20 mouse cellular contexts compared by ENCODE assay signal in genomic region chr13:26061322-26061721, GRCm38 (mm10).
DNase-seq lines count a peak whose midpoint lies in the region; ATAC-seq and TF ChIP-seq lines count a peak whose summit lies in the region.
"Had no signal": no experiment of that assay in that cellular context is flagged by ENCODE, and none has a peak within 500 bp of the region (broad histone marks: within the 10 kb centered on the region; RNA-seq: fewer than 3 reads in every experiment).

No protein-coding gene starts in this region.

- 11% methylated on average over 2 of the region's 2 CpGs for WGBS in kidney, embryonic 14.5 days
- WGBS in midbrain, embryonic 11.5 days = 28% methylated on average over 2 of the region's 2 CpGs
- WGBS in midbrain, postnatal 0 days = 24% methylated on average over 2 of the region's 2 CpGs
- WGBS in neural tube, embryonic 14.5 days = 28% methylated on average over 2 of the region's 2 CpGs

- no peaks in the 10 kb centered on the region for H3K27me3 ChIP-seq in kidney, embryonic 14.5 days (ENCODE audit: control insufficient read depth, insufficient read depth, low read length)
- no peaks in the 10 kb centered on the region for H3K27me3 ChIP-seq in midbrain, embryonic 11.5 days (ENCODE audit: control insufficient read depth, insufficient read depth, low read length)
- H3K27me3 ChIP-seq in midbrain, postnatal 0 days (ENCODE audit: insufficient read depth, low read length) = no peaks in the 10 kb centered on the region
- no peaks in the 10 kb centered on the region for H3K27me3 ChIP-seq in neural tube, embryonic 14.5 days (ENCODE audit: control insufficient read depth, insufficient read depth, low read length)
- H3K27me3 ChIP-seq: embryonic facial prominence, embryonic 12.5 days; intestine, embryonic 15.5 days; limb, embryonic 12.5 days had no signal

- no peaks in the 10 kb centered on the region for H3K4me1 ChIP-seq in kidney, embryonic 14.5 days (ENCODE audit: control insufficient read depth, insufficient read depth, low read length)
- peaks cover 6% of the 10 kb centered on the region for H3K4me1 ChIP-seq in midbrain, embryonic 11.5 days (ENCODE audit: control insufficient read depth, insufficient read depth, low read length)
- no peaks in the 10 kb centered on the region for H3K4me1 ChIP-seq in midbrain, postnatal 0 days (ENCODE audit: insufficient read depth, low read length)
- H3K4me1 ChIP-seq in neural tube, embryonic 14.5 days (ENCODE audit: control insufficient read depth, insufficient read depth, low read length) = no peaks in the 10 kb centered on the region
- H3K4me1 ChIP-seq: embryonic facial prominence, embryonic 12.5 days; heart, embryonic 10.5 days; intestine, embryonic 15.5 days had no signal

- H3K27ac ChIP-seq in kidney, embryonic 14.5 days (ENCODE audit: low read depth, low read length) = no peak overlapping the region
- no peak overlapping the region for H3K27ac ChIP-seq in midbrain, embryonic 11.5 days (ENCODE audit: low read depth, low read length)
- no peak overlapping the region for H3K27ac ChIP-seq in midbrain, postnatal 0 days (ENCODE audit: low read depth, low read length)
- no peak overlapping the region for H3K27ac ChIP-seq in neural tube, embryonic 14.5 days (ENCODE audit: low read depth, low read length)
- H3K27ac ChIP-seq: embryonic facial prominence, embryonic 12.5 days; heart, embryonic 10.5 days; intestine, embryonic 15.5 days; limb, embryonic 12.5 days had no signal

- peak; percentile 20 for DNase-seq in embryo, embryonic 10.5 days (ENCODE audit: low spot score)
- no peak for DNase-seq in embryo, embryonic 9.5 days (ENCODE audit: extremely low spot score)
- DNase-seq in kidney, adult 11 months = no peak
- DNase-seq in midbrain, embryonic 11.5 days (ENCODE audit: low spot score, missing footprints) = peak; percentile 88
- no peak for DNase-seq in midbrain, postnatal 0 days (ENCODE audit: low spot score)
- no peak for DNase-seq in adrenal gland, adult 8-10 months
- DNase-seq: adrenal gland, postnatal 14 days; cerebellum, adult 8-10 months; gastrocnemius, postnatal 10 days; liver, postnatal 0 days; lung, postnatal 10 days; thymus, postnatal 14 days had no signal

- no peak overlapping the region for H3K4me3 ChIP-seq in kidney, embryonic 14.5 days (ENCODE audit: low read length)
- no peak overlapping the region for H3K4me3 ChIP-seq in midbrain, embryonic 11.5 days (ENCODE audit: low read depth, low read length)
- H3K4me3 ChIP-seq in midbrain, postnatal 0 days (ENCODE audit: low read depth, low read length) = no peak overlapping the region
- H3K4me3 ChIP-seq in neural tube, embryonic 14.5 days (ENCODE audit: low read depth, low read length) = no peak overlapping the region
- H3K4me3 ChIP-seq: embryonic facial prominence, embryonic 12.5 days; heart, embryonic 10.5 days; intestine, embryonic 15.5 days; limb, embryonic 12.5 days had no signal

- H3K36me3 ChIP-seq in kidney, embryonic 14.5 days (ENCODE audit: control insufficient read depth, insufficient read depth, low read length) = no peaks in the 10 kb centered on the region
- H3K36me3 ChIP-seq in midbrain, embryonic 11.5 days (ENCODE audit: control insufficient read depth, insufficient read depth, low read length) = no peaks in the 10 kb centered on the region
- no peaks in the 10 kb centered on the region for H3K36me3 ChIP-seq in midbrain, postnatal 0 days (ENCODE audit: insufficient read depth, low read length)
- H3K36me3 ChIP-seq in neural tube, embryonic 14.5 days (ENCODE audit: control insufficient read depth, insufficient read depth, low read length) = no peaks in the 10 kb centered on the region
- H3K36me3 ChIP-seq: embryonic facial prominence, embryonic 12.5 days; heart, embryonic 10.5 days; intestine, embryonic 15.5 days; limb, embryonic 12.5 days had no signal

- peak; percentile 81 for ATAC-seq in kidney, embryonic 14.5 days (ENCODE audit: low FRiP score, low TSS enrichment)
- ATAC-seq in midbrain, embryonic 11.5 days (ENCODE audit: low FRiP score) = peak; percentile 79
- ATAC-seq in midbrain, postnatal 0 days (ENCODE audit: low FRiP score) = no peak
- ATAC-seq in neural tube, embryonic 14.5 days (ENCODE audit: low read depth) = peak; percentile 71
- ATAC-seq: forebrain, embryonic 16.5 days; intestine, embryonic 15.5 days; liver, postnatal 0 days had no signal

- no peaks in the 10 kb centered on the region for H3K9me3 ChIP-seq in kidney, embryonic 14.5 days (ENCODE audit: control insufficient read depth, low read length)
- no peaks in the 10 kb centered on the region for H3K9me3 ChIP-seq in midbrain, embryonic 11.5 days (ENCODE audit: control insufficient read depth, low read length)
- H3K9me3 ChIP-seq in midbrain, postnatal 0 days (ENCODE audit: low read length) = no peaks in the 10 kb centered on the region
- no peaks in the 10 kb centered on the region for H3K9me3 ChIP-seq in neural tube, embryonic 14.5 days (ENCODE audit: control insufficient read depth, low read length)
- H3K9me3 ChIP-seq: embryonic facial prominence, embryonic 12.5 days; heart, embryonic 10.5 days; intestine, embryonic 15.5 days; limb, embryonic 12.5 days had no signal

- no peak overlapping the region for H3K4me2 ChIP-seq in kidney, embryonic 14.5 days (replicated peaks; ENCODE audit: low read depth, low read length)
- H3K4me2 ChIP-seq in midbrain, embryonic 11.5 days = no peak overlapping the region
- H3K4me2 ChIP-seq in midbrain, postnatal 0 days (ENCODE audit: low read depth, low read length, poor library complexity, severe bottlenecking) = no peak overlapping the region
- no peak overlapping the region for H3K4me2 ChIP-seq in neural tube, embryonic 14.5 days (ENCODE audit: low read depth, low read length)
- H3K4me2 ChIP-seq: embryonic facial prominence, embryonic 12.5 days; intestine, embryonic 15.5 days; limb, embryonic 12.5 days; liver, embryonic 11.5 days had no signal

- no peak overlapping the region for H3K9ac ChIP-seq in kidney, embryonic 14.5 days (ENCODE audit: low read depth, low read length)
- H3K9ac ChIP-seq in midbrain, embryonic 11.5 days (ENCODE audit: low read length) = no peak overlapping the region
- H3K9ac ChIP-seq in midbrain, postnatal 0 days (replicated peaks; ENCODE audit: low read length, poor library complexity, severe bottlenecking) = no peak overlapping the region
- H3K9ac ChIP-seq in neural tube, embryonic 14.5 days (replicated peaks; ENCODE audit: low read depth, low read length) = no peak overlapping the region
- H3K9ac ChIP-seq: embryonic facial prominence, embryonic 12.5 days; intestine, embryonic 15.5 days; limb, embryonic 12.5 days; liver, postnatal 0 days had no signal

- TF ChIP-seq CTCF in midbrain, postnatal 0 days (IDR thresholded peaks at IDR 0.05) = no peak

Comparison
In these comparisons a context has a peak if more than half of its experiments do, and no peak if none do; other contexts are left out.
1. DNase-seq: peak in embryo, embryonic 10.5 days (single experiment) and midbrain, embryonic 11.5 days (single experiment); none in embryo, embryonic 9.5 days (single experiment), kidney, adult 11 months (single experiment), midbrain, postnatal 0 days (single experiment) and adrenal gland, adult 8-10 months (single experiment).